Mouse (Mus musculus) adipocyte (in vitro differentiated cells): ENCODE data around the gene Usp18.

Source experiments
- DNase-seq: peaks from one replicate; pipeline ENCODE4 v3.0.0-alpha.2; 2016; ENCODE audit warnings: low spot score

Gene Usp18

DNA sequence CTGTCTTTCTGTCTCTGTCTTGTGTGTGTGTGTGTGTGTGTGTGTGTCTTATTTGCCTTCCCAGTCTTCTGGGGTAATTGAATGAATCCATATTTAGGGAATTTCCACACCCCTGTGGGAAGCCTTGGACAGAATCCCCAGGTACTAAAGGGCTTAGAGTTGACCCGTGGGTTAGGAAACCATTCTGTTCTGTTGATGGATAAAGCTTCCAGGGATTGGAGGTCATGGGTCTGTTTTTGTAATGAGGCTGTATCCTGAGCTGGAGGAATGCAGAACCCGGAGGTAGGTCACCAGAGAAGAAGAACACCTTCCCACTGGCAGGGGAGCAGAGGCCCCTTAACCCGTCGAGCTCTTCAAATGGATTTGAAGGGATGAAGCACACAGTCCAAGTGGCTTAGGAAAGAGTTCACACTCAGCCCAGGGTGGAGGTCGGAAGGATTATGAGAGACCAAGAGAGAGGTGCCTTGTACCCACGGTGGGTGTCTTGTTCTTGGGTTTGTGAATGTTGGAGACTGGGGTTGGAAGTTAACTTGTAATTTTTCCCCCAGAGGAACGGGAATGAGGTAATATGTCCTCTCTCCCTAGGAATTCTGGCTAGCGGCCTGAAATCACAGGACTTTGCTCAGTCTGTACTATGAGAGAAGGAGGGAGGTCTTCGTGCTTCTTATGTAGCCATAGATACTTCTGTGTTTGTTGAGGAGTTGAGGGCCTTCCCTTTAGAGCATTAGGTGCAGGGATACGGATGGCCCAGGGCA is 57.9 kb downstream of the Usp18 start:
- DNase-seq: no peak

DNA sequence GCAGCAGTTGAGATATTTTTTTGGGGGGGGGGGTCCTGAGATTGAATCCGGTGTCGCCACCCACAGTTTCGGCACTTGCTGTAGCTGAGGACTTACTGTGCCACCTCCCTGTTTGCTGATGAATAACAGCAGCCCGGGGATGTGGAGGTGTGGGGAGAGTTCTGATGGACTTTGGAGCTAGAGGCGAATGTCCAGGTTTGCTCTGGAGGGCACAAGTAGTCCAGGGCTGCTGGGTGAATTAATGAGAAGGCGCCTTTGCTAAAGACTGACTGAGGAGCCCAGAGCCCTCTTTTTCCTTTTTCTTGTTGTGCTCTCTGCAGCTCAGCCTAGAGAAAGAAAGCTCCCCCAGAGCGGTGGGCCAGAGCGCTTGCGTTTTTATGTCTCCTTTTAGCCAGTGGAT is 58.9 kb downstream of the Usp18 start:
- no peak for DNase-seq

DNA sequence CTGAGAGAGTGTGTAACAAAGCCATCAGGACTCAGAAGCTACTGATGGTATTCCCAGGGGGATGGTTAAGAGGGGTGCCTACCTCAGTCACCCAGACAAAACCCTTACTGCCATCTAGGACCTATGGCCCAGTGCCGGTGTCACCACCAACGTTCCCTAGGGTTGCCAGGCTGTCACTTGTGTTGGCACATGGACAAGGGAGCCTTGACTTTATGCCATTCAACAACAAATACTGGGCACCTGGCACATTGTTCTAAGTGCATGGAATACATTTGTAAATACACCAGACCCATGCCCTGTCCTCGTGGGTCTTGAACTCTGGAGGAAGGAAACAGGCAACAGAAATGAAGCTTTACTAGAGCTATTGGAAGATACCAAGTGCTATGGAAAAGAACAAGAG is 59.9 kb downstream of the Usp18 start:
- DNase-seq: no peak

DNA sequence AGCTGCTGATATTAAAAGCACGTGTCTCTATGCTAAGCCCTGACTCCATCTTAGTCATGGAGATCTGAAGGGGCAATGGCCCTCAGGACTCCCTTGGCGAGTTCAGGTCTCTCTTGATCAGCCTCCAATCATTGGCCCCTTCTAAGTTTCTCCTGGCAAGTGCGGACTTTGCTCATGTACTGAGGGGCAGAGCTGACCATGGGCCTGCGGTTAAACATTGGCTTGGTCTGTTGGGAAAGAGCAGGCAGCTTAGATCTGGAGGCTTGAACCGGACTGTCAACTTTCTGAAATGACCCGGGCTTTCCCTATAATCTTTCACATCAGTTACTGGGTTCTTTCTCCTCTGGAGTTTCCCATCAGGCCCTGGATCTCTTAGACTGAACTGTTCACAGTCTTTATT is 65.3 kb downstream of the Usp18 start:
- no peak for DNase-seq

DNA sequence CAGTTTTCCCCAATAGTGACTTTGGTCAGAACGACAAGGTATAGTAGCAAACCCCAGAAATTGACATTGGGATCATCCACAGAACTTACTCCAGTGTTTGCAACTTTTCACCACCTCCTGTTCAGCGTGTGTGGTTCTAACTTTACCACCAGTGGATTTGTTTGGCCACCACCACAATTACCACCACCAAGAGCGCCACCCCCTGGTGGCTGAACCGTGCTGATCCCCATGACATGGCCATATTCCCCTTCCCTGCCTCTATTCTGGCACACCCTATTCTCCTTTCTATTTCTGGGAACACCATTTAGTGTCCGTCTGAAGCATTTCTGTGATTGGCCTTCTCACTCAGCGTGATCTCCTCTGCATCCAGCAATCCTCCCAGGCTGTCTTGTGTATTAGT is 73.4 kb downstream of the Usp18 start:
- DNase-seq: no peak
